Mouse (Mus musculus): ENCODE measurements at regions not wholly inside any gene's neighbourhood (a gene's known extent, or its start where the extent isn't known, plus 50 kb on each side); places are given as distances from the start of the nearest gene placed in this dataset.
A peak's percentile ranks its signal among the peaks of the same experiment; 100 is the strongest.
"Not testable (repeated sequence)": the region's sequence is repeated elsewhere in the genome, so short reads cannot be mapped to it uniquely, and the experiment has no call there.

GRCm38 (mm10) chr6:31134736-31135077, 175.8 kb upstream of the Klf14 start:
- no peak for ATAC-seq (ENCODE audit: low read depth)
- Histone ChIP-seq H3K27me3 (ENCODE audit: control insufficient read depth, insufficient read depth, low read depth, low read length) (no peaks in the 10 kb centered on the region), H3K4me2 (ENCODE audit: low read depth, low read length) (no peak overlapping the region), H3K9me3 (replicated peaks; ENCODE audit: control insufficient read depth, low read length) (no peaks in the 10 kb centered on the region), H3K4me3 (ENCODE audit: low read depth, low read length) (no peak overlapping the region), H3K9ac (ENCODE audit: low read depth, low read length) (no peak overlapping the region), H3K4me1 (ENCODE audit: control insufficient read depth, low read depth, low read length) (no peaks in the 10 kb centered on the region), H3K27ac (ENCODE audit: low read length) (no peak overlapping the region), H3K36me3 (ENCODE audit: control insufficient read depth, insufficient read depth) (no peaks in the 10 kb centered on the region)
- 72% methylated on average over 8 of the region's 8 CpGs for WGBS (ENCODE audit: insufficient replicate concordance)

- Histone ChIP-seq H3K4me2 (ENCODE audit: low read depth, low read length) (no peak overlapping the region), H3K27me3 (ENCODE audit: control insufficient read depth, insufficient read depth, low read depth, low read length) (no peaks in the 10 kb centered on the region), H3K4me1 (ENCODE audit: control insufficient read depth, low read depth, low read length) (no peaks in the 10 kb centered on the region), H3K9me3 (replicated peaks; ENCODE audit: control insufficient read depth, low read length) (no peaks in the 10 kb centered on the region), H3K9ac (ENCODE audit: low read depth, low read length) (no peak overlapping the region), H3K36me3 (ENCODE audit: control insufficient read depth, insufficient read depth) (no peaks in the 10 kb centered on the region), H3K27ac (ENCODE audit: low read length) (no peak overlapping the region), H3K4me3 (ENCODE audit: low read depth, low read length) (no peak overlapping the region)
- ATAC-seq (ENCODE audit: low read depth) = no peak
- WGBS (ENCODE audit: insufficient replicate concordance) = 74% methylated on average over 6 of the region's 6 CpGs
Observed at GRCm38 (mm10) chr6:31135580-31135979, 176.7 kb upstream of the Klf14 start.

- H3K4me1 ChIP-seq (ENCODE audit: control insufficient read depth, low read depth, low read length) = no peaks in the 10 kb centered on the region
- H3K27ac ChIP-seq (ENCODE audit: low read length) = no peak overlapping the region
- no peak overlapping the region for H3K9ac ChIP-seq (ENCODE audit: low read depth, low read length)
- H3K36me3 ChIP-seq (ENCODE audit: control insufficient read depth, insufficient read depth) = no peaks in the 10 kb centered on the region
- no peak overlapping the region for H3K4me3 ChIP-seq (ENCODE audit: low read depth, low read length)
- H3K9me3 ChIP-seq (replicated peaks; ENCODE audit: control insufficient read depth, low read length) = no peaks in the 10 kb centered on the region
- 37% methylated on average over 4 of the region's 4 CpGs for whole genome bisulfite sequencing (ENCODE audit: insufficient replicate concordance)
- no peak for ATAC-seq (ENCODE audit: low read depth)
- H3K27me3 ChIP-seq (ENCODE audit: control insufficient read depth, insufficient read depth, low read depth, low read length) = no peaks in the 10 kb centered on the region
- no peak overlapping the region for H3K4me2 ChIP-seq (ENCODE audit: low read depth, low read length)
Observed at GRCm38 (mm10) chr6:31136895-31137294, 178.0 kb upstream of the Klf14 start.

GRCm38 (mm10) chr6:31137351-31137750, 178.5 kb upstream of the Klf14 start:
- WGBS (ENCODE audit: insufficient replicate concordance) = 64% methylated on average over 8 of the region's 8 CpGs
- ATAC-seq (ENCODE audit: low read depth) = no peak

GRCm38 (mm10) chr6:31140000-31140399, 181.1 kb upstream of the Klf14 start:
- Histone ChIP-seq H3K4me1 (ENCODE audit: control insufficient read depth, low read depth, low read length) (no peaks in the 10 kb centered on the region), H3K27me3 (ENCODE audit: control insufficient read depth, insufficient read depth, low read depth, low read length) (no peaks in the 10 kb centered on the region), H3K4me2 (ENCODE audit: low read depth, low read length) (no peak overlapping the region), H3K4me3 (ENCODE audit: low read depth, low read length) (no peak overlapping the region), H3K27ac (ENCODE audit: low read length) (no peak overlapping the region), H3K36me3 (ENCODE audit: control insufficient read depth, insufficient read depth) (no peaks in the 10 kb centered on the region), H3K9me3 (replicated peaks; ENCODE audit: control insufficient read depth, low read length) (no peaks in the 10 kb centered on the region), H3K9ac (ENCODE audit: low read depth, low read length) (no peak overlapping the region)
- ATAC-seq (ENCODE audit: low read depth) = no peak
- WGBS (ENCODE audit: insufficient replicate concordance) = 65% methylated on average over 9 of the region's 9 CpGs

More at GRCm38 (mm10) chr6:31137351-31137750, 178.5 kb upstream of the Klf14 start:
- Histone ChIP-seq H3K27ac (ENCODE audit: low read length) (no peak overlapping the region), H3K9me3 (replicated peaks; ENCODE audit: control insufficient read depth, low read length) (no peaks in the 10 kb centered on the region), H3K4me1 (ENCODE audit: control insufficient read depth, low read depth, low read length) (no peaks in the 10 kb centered on the region), H3K36me3 (ENCODE audit: control insufficient read depth, insufficient read depth) (no peaks in the 10 kb centered on the region), H3K4me3 (ENCODE audit: low read depth, low read length) (no peak overlapping the region), H3K4me2 (ENCODE audit: low read depth, low read length) (no peak overlapping the region), H3K27me3 (ENCODE audit: control insufficient read depth, insufficient read depth, low read depth, low read length) (no peaks in the 10 kb centered on the region), H3K9ac (ENCODE audit: low read depth, low read length) (no peak overlapping the region)

- no peaks in the 10 kb centered on the region for H3K9me3 ChIP-seq (replicated peaks; ENCODE audit: control insufficient read depth, low read length)
- no peaks in the 10 kb centered on the region for H3K27me3 ChIP-seq (ENCODE audit: control insufficient read depth, insufficient read depth, low read depth, low read length)
- no peak overlapping the region for H3K27ac ChIP-seq (ENCODE audit: low read length)
- no peaks in the 10 kb centered on the region for H3K36me3 ChIP-seq (ENCODE audit: control insufficient read depth, insufficient read depth)
- ATAC-seq (ENCODE audit: low read depth) = no peak
- H3K4me1 ChIP-seq (ENCODE audit: control insufficient read depth, low read depth, low read length) = no peaks in the 10 kb centered on the region
- 60% methylated on average over 5 of the region's 5 CpGs for WGBS (ENCODE audit: insufficient replicate concordance)
- H3K4me2 ChIP-seq (ENCODE audit: low read depth, low read length) = no peak overlapping the region
- no peak overlapping the region for H3K9ac ChIP-seq (ENCODE audit: low read depth, low read length)
- H3K4me3 ChIP-seq (ENCODE audit: low read depth, low read length) = no peak overlapping the region
Observed at GRCm38 (mm10) chr6:31140593-31140992, 181.7 kb upstream of the Klf14 start.

- no peaks in the 10 kb centered on the region for H3K36me3 ChIP-seq (ENCODE audit: control insufficient read depth, insufficient read depth)
- H3K9ac ChIP-seq (ENCODE audit: low read depth, low read length) = no peak overlapping the region
- H3K27me3 ChIP-seq (ENCODE audit: control insufficient read depth, insufficient read depth, low read depth, low read length) = no peaks in the 10 kb centered on the region
- no peak overlapping the region for H3K4me3 ChIP-seq (ENCODE audit: low read depth, low read length)
- WGBS (ENCODE audit: insufficient replicate concordance) = 79% methylated on average over 6 of the region's 6 CpGs
- H3K27ac ChIP-seq (ENCODE audit: low read length) = no peak overlapping the region
- H3K4me2 ChIP-seq (ENCODE audit: low read depth, low read length) = no peak overlapping the region
- H3K9me3 ChIP-seq (replicated peaks; ENCODE audit: control insufficient read depth, low read length) = no peaks in the 10 kb centered on the region
- H3K4me1 ChIP-seq (ENCODE audit: control insufficient read depth, low read depth, low read length) = no peaks in the 10 kb centered on the region
- ATAC-seq (ENCODE audit: low read depth) = no peak
Observed at GRCm38 (mm10) chr6:31141486-31141885, 182.6 kb upstream of the Klf14 start.

- WGBS (ENCODE audit: insufficient replicate concordance) = 84% methylated on average over 15 of the region's 15 CpGs
- H3K4me3 ChIP-seq (ENCODE audit: low read depth, low read length); ATAC-seq (ENCODE audit: low read depth); H3K27ac ChIP-seq (ENCODE audit: low read length); H3K27me3 ChIP-seq (ENCODE audit: control insufficient read depth, insufficient read depth, low read depth, low read length); H3K36me3 ChIP-seq (ENCODE audit: control insufficient read depth, insufficient read depth); H3K4me1 ChIP-seq (ENCODE audit: control insufficient read depth, low read depth, low read length); H3K9ac ChIP-seq (ENCODE audit: low read depth, low read length); H3K9me3 ChIP-seq (replicated peaks; ENCODE audit: control insufficient read depth, low read length); H3K4me2 ChIP-seq (ENCODE audit: low read depth, low read length): not testable (repeated sequence)
Observed at GRCm38 (mm10) chr6:31142479-31143007, 183.7 kb upstream of the Klf14 start.

- H3K9ac ChIP-seq (ENCODE audit: low read depth, low read length) = no peak overlapping the region
- no peak overlapping the region for H3K4me3 ChIP-seq (ENCODE audit: low read depth, low read length)
- H3K27me3 ChIP-seq (ENCODE audit: control insufficient read depth, insufficient read depth, low read depth, low read length) = no peaks in the 10 kb centered on the region
- H3K36me3 ChIP-seq (ENCODE audit: control insufficient read depth, insufficient read depth) = no peaks in the 10 kb centered on the region
- H3K4me1 ChIP-seq (ENCODE audit: control insufficient read depth, low read depth, low read length) = no peaks in the 10 kb centered on the region
- H3K27ac ChIP-seq (ENCODE audit: low read length) = no peak overlapping the region
- WGBS (ENCODE audit: insufficient replicate concordance) = 62% methylated on average over 10 of the region's 10 CpGs
- ATAC-seq (ENCODE audit: low read depth) = peak; percentile 81
- no peak overlapping the region for H3K4me2 ChIP-seq (ENCODE audit: low read depth, low read length)
- no peaks in the 10 kb centered on the region for H3K9me3 ChIP-seq (replicated peaks; ENCODE audit: control insufficient read depth, low read length)
Observed at GRCm38 (mm10) chr6:31145687-31146086, 186.8 kb upstream of the Klf14 start.

Measured in liver, embryonic 16.5 days (tissue).